Mouse (Mus musculus) E14TG2a.4 (cell line): ENCODE measurements at regions not wholly inside any gene's neighbourhood (a gene's known extent, or its start where the extent isn't known, plus 50 kb on each side); places are given as distances from the start of the nearest gene placed in this dataset.

Source experiments
- CTCF ChIP-seq: conservative IDR thresholded peaks from 2 replicates; pipeline ENCODE4 v1.5.1; 2014; ENCODE audit warnings: low read length
- NANOG ChIP-seq: IDR thresholded peaks from 2 replicates; pipeline ENCODE4 v1.6.1; 2014; ENCODE audit warnings: borderline replicate concordance, low read length, mixed read lengths
- POU5F1 ChIP-seq: IDR thresholded peaks from 2 replicates; pipeline ENCODE4 v1.6.1; 2014; ENCODE audit warnings: low read length, borderline replicate concordance

- TF ChIP-seq CTCF: no peak
- no peak for TF ChIP-seq NANOG
- no peak for TF ChIP-seq POU5F1
Measured at GRCm38 (mm10) chr11:45088286-45088685, 471.2 kb downstream of the Ebf1 start.
